Mouse (Mus musculus): ENCODE results near the gene Gpa33. TPM values are rescaled to one million over a fixed set of nuclear protein-coding genes. Genes with fewer than 3 reads are reported as not detected.

The Gpa33 gene
- polyA plus RNA-seq, 2 experiments = 0.01 TPM; not detected in 1

GRCm38 (mm10) chr1:166114986-166115385, 15.1 kb upstream of the Gpa33 start:
- H3K27me3 ChIP-seq (ENCODE audit: control insufficient read depth, insufficient read depth, low read length) = no peaks in the 10 kb centered on the region
- no peaks in the 10 kb centered on the region; a peak in 1 of 4 replicates for H3K4me1 ChIP-seq (replicated peaks; ENCODE audit: control insufficient read depth in 2 of 2, insufficient read depth in 2 of 2, low read length in 1 of 2)
- no peak for TF ChIP-seq EP300 (IDR thresholded peaks at IDR 0.05; ENCODE audit: low read depth)
- no peak for TF ChIP-seq CTCF (IDR thresholded peaks at IDR 0.05; ENCODE audit: low read depth)
- no peak overlapping the region for H3K4me2 ChIP-seq (ENCODE audit: low read depth)
- WGBS (ENCODE audit: insufficient replicate concordance) = 57% methylated on average over 3 of the region's 3 CpGs
- ATAC-seq (ENCODE audit: insufficient read depth) (no peak), DNase-seq (ENCODE audit: low read depth in 3 of 3, low spot score in 3 of 3) (no peak)
- H3K9ac ChIP-seq (replicated peaks) = no peak overlapping the region
- H3K9me3 ChIP-seq (ENCODE audit: control insufficient read depth, low read length) = no peaks in the 10 kb centered on the region
- no peak overlapping the region for H3K4me3 ChIP-seq (ENCODE audit: insufficient read depth in 1 of 2, low read depth in 2 of 2, low read length in 2 of 2)
- H3K36me3 ChIP-seq (replicated peaks; ENCODE audit: control insufficient read depth, insufficient read depth, low read depth) = no peaks in the 10 kb centered on the region
- no peak overlapping the region for H3K27ac ChIP-seq

- no peak overlapping the region for H3K4me2 ChIP-seq (ENCODE audit: low read depth)
- no peak overlapping the region for H3K27ac ChIP-seq
- H3K9me3 ChIP-seq (ENCODE audit: control insufficient read depth, low read length) = no peaks in the 10 kb centered on the region
- ATAC-seq (ENCODE audit: insufficient read depth) (no peak), DNase-seq (ENCODE audit: low read depth in 3 of 3, low spot score in 3 of 3) (no peak)
- WGBS (ENCODE audit: insufficient replicate concordance) = 44% methylated on average over 4 of the region's 4 CpGs
- TF ChIP-seq CTCF (IDR thresholded peaks at IDR 0.05; ENCODE audit: low read depth) (no peak), EP300 (IDR thresholded peaks at IDR 0.05; ENCODE audit: low read depth) (no peak)
- no peaks in the 10 kb centered on the region for H3K27me3 ChIP-seq (ENCODE audit: control insufficient read depth, insufficient read depth, low read length)
- H3K4me1 ChIP-seq (replicated peaks; ENCODE audit: control insufficient read depth in 2 of 2, insufficient read depth in 2 of 2, low read length in 1 of 2) = no peaks in the 10 kb centered on the region; a peak in 1 of 4 replicates
- H3K36me3 ChIP-seq (replicated peaks; ENCODE audit: control insufficient read depth, insufficient read depth, low read depth) = no peaks in the 10 kb centered on the region
- no peak overlapping the region for H3K9ac ChIP-seq (replicated peaks)
- H3K4me3 ChIP-seq (ENCODE audit: insufficient read depth in 1 of 2, low read depth in 2 of 2, low read length in 2 of 2) = no peak overlapping the region
Observed at GRCm38 (mm10) chr1:166115719-166116118, 14.3 kb upstream of the Gpa33 start.

- 68% methylated on average over 13 of the region's 13 CpGs for WGBS (ENCODE audit: insufficient replicate concordance)
- Histone ChIP-seq H3K27me3 (ENCODE audit: control insufficient read depth, insufficient read depth, low read length) (no peaks in the 10 kb centered on the region), H3K9ac (replicated peaks) (no peak overlapping the region), H3K9me3 (ENCODE audit: control insufficient read depth, low read length) (no peaks in the 10 kb centered on the region), H3K4me2 (ENCODE audit: low read depth) (no peak overlapping the region), H3K4me1 (replicated peaks; ENCODE audit: control insufficient read depth in 2 of 2, insufficient read depth in 2 of 2, low read length in 1 of 2) (no peaks in the 10 kb centered on the region), H3K4me3 (ENCODE audit: insufficient read depth in 1 of 2, low read depth in 2 of 2, low read length in 2 of 2) (no peak overlapping the region), H3K27ac (no peak overlapping the region), H3K36me3 (replicated peaks; ENCODE audit: control insufficient read depth, insufficient read depth, low read depth) (no peaks in the 10 kb centered on the region)
- no peak for TF ChIP-seq CTCF (IDR thresholded peaks at IDR 0.05; ENCODE audit: low read depth)
- TF ChIP-seq EP300 (IDR thresholded peaks at IDR 0.05; ENCODE audit: low read depth) = no peak
- ATAC-seq (ENCODE audit: insufficient read depth) (no peak), DNase-seq (ENCODE audit: low read depth in 3 of 3, low spot score in 3 of 3) (no peak)
Observed at GRCm38 (mm10) chr1:166117866-166118639, 12.0 kb upstream of the Gpa33 start.

- WGBS (ENCODE audit: insufficient replicate concordance) = 64% methylated on average over 7 of the region's 7 CpGs
- Histone ChIP-seq H3K36me3 (replicated peaks; ENCODE audit: control insufficient read depth, insufficient read depth, low read depth) (no peaks in the 10 kb centered on the region), H3K4me1 (replicated peaks; ENCODE audit: control insufficient read depth in 2 of 2, insufficient read depth in 2 of 2, low read length in 1 of 2) (peaks cover 0 to 8% of the 10 kb centered on the region in 2 experiments; a peak in 2 of 4 replicates), H3K27ac (no peak overlapping the region), H3K4me2 (ENCODE audit: low read depth) (no peak overlapping the region), H3K27me3 (ENCODE audit: control insufficient read depth, insufficient read depth, low read length) (no peaks in the 10 kb centered on the region), H3K4me3 (ENCODE audit: insufficient read depth in 1 of 2, low read depth in 2 of 2, low read length in 2 of 2) (no peak overlapping the region), H3K9me3 (ENCODE audit: control insufficient read depth, low read length) (no peaks in the 10 kb centered on the region), H3K9ac (replicated peaks) (no peak overlapping the region)
- no peak for DNase-seq (ENCODE audit: low read depth in 3 of 3, low spot score in 3 of 3)
- TF ChIP-seq CTCF (IDR thresholded peaks at IDR 0.05; ENCODE audit: low read depth) (no peak), EP300 (IDR thresholded peaks at IDR 0.05; ENCODE audit: low read depth) (no peak)
- ATAC-seq (ENCODE audit: insufficient read depth) = no peak
Observed at GRCm38 (mm10) chr1:166122114-166122513, 7.9 kb upstream of the Gpa33 start.

GRCm38 (mm10) chr1:166123045-166123444, 7.0 kb upstream of the Gpa33 start:
- H3K36me3 ChIP-seq (replicated peaks; ENCODE audit: control insufficient read depth, insufficient read depth, low read depth) = no peaks in the 10 kb centered on the region
- no peak overlapping the region for H3K4me3 ChIP-seq (ENCODE audit: insufficient read depth in 1 of 2, low read depth in 2 of 2, low read length in 2 of 2)
- DNase-seq (ENCODE audit: low read depth in 3 of 3, low spot score in 3 of 3) = no peak
- H3K9me3 ChIP-seq (ENCODE audit: control insufficient read depth, low read length) = no peaks in the 10 kb centered on the region
- H3K9ac ChIP-seq (replicated peaks) = no peak overlapping the region
- peaks cover 0 to 15% of the 10 kb centered on the region in 2 experiments; a peak in 2 of 4 replicates for H3K4me1 ChIP-seq (replicated peaks; ENCODE audit: control insufficient read depth in 2 of 2, insufficient read depth in 2 of 2, low read length in 1 of 2)
- H3K27me3 ChIP-seq (ENCODE audit: control insufficient read depth, insufficient read depth, low read length) = no peaks in the 10 kb centered on the region
- H3K27ac ChIP-seq = no peak overlapping the region
- ATAC-seq (ENCODE audit: insufficient read depth) = no peak
- WGBS (ENCODE audit: insufficient replicate concordance) = 81% methylated on average over 1 of the region's 1 CpGs
- H3K4me2 ChIP-seq (ENCODE audit: low read depth) = no peak overlapping the region
- peak; percentile 35; the same call in 1 of the 2 replicates for TF ChIP-seq CTCF (IDR thresholded peaks at IDR 0.05; ENCODE audit: low read depth)
- TF ChIP-seq EP300 (IDR thresholded peaks at IDR 0.05; ENCODE audit: low read depth) = no peak

Measured in liver, embryonic 14.5 days (tissue).